10 mouse cellular contexts compared by ENCODE assay signal in the genomic region with DNA sequence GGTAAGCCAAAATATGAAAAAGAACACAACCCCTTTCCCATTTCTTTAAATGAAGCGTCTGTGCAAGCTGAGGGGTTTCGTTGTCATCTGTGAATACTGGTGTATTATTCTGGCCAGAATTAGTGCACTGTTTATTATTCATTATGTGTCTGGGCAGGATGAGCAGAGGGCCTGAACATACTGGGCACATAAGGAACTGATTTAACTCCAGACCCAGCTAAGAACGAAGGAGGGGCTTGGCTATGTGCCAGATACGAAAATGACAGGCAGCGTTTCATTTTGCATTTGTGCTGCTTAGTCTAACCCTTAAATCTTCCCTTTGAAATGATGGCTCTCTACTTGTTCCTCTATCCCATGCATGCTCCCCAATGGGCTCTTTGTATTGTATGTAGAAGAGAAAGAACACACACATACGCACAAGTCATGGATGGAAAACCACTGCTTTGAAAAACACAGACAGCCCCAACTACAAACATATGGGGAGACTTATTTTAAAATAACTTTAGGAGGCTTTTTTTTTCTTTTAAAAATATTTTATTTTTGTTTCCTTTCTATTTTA.
DNase-seq lines count a peak whose midpoint lies in the region; ATAC-seq lines count a peak whose summit lies in the region.
"Had no signal": no experiment of that assay in that cellular context is flagged by ENCODE, and none has a peak within 500 bp of the region (broad histone marks: within the 10 kb centered on the region; RNA-seq: fewer than 3 reads in every experiment).

No protein-coding gene starts in this region.

- H3K36me3 ChIP-seq in embryonic facial prominence, embryonic 14.5 days (ENCODE audit: control insufficient read depth, insufficient read depth, low read length): no peaks in the 10 kb centered on the region
- H3K36me3 ChIP-seq: liver, embryonic 15.5 days had no signal

- H3K4me2 ChIP-seq in embryonic facial prominence, embryonic 14.5 days (ENCODE audit: low read depth, low read length): no peak overlapping the region
- H3K4me2 ChIP-seq: heart, embryonic 11.5 days; liver, embryonic 15.5 days had no signal

- H3K27me3 ChIP-seq in embryonic facial prominence, embryonic 14.5 days (replicated peaks; ENCODE audit: control insufficient read depth, insufficient read depth, low read length): no peaks in the 10 kb centered on the region
- H3K27me3 ChIP-seq: liver, embryonic 15.5 days had no signal

- DNase-seq in left cerebral cortex, postnatal 4 days: peak; percentile 50
- DNase-seq in left cerebral cortex, postnatal 25 days (ENCODE audit: low spot score in 2 of 2): no peak
- peak; percentile 57 for DNase-seq in embryo, embryonic 10 days (ENCODE audit: low spot score)
- peak; percentile 82 for DNase-seq in embryonic facial prominence, embryonic 14.5 days (ENCODE audit: low spot score)
- DNase-seq in mesoderm, embryonic 11.5 days (ENCODE audit: low read depth, low spot score): peak; percentile 85
- DNase-seq in liver: no peak
- no peak for DNase-seq in cerebellum, adult 11 months

- no peak overlapping the region for H3K4me3 ChIP-seq in embryonic facial prominence, embryonic 14.5 days (ENCODE audit: low read depth, low read length)
- H3K4me3 ChIP-seq: liver, embryonic 15.5 days had no signal

- no peak overlapping the region for H3K27ac ChIP-seq in embryonic facial prominence, embryonic 14.5 days (replicated peaks; ENCODE audit: low read depth, low read length)
- H3K27ac ChIP-seq: kidney, postnatal 0 days; liver, embryonic 15.5 days had no signal

- no peak overlapping the region for H3K9ac ChIP-seq in embryonic facial prominence, embryonic 14.5 days (ENCODE audit: low read depth, low read length)
- H3K9ac ChIP-seq: liver, embryonic 15.5 days had no signal

- 0 out of 2 replicates have a peak, but pooled peaks cover 4% of the 10 kb centered on the region for H3K4me1 ChIP-seq in embryonic facial prominence, embryonic 14.5 days (ENCODE audit: control insufficient read depth, insufficient read depth, low read length)
- H3K4me1 ChIP-seq: liver, embryonic 15.5 days had no signal

- intact Hi-C loops in left cerebral cortex, postnatal 4 days (cut with DNase I): no loop called here
- intact Hi-C loops in left cerebral cortex, postnatal 25 days (cut with DNase I): no loop called here

- WGBS in embryonic facial prominence, embryonic 14.5 days: 18% methylated on average over 6 of the region's 6 CpGs

- ATAC-seq in embryonic facial prominence, embryonic 14.5 days (ENCODE audit: low read depth): peak; percentile 75; the same call in 1 of the 2 replicates

- no peaks in the 10 kb centered on the region for H3K9me3 ChIP-seq in embryonic facial prominence, embryonic 14.5 days (ENCODE audit: control insufficient read depth, low read length)
- H3K9me3 ChIP-seq: liver, embryonic 15.5 days had no signal

Comparison
In these comparisons a context has a peak if more than half of its experiments do, and no peak if none do; other contexts are left out.
1. DNase-seq: peak in left cerebral cortex, postnatal 4 days (single experiment), embryo, embryonic 10 days (single experiment), embryonic facial prominence, embryonic 14.5 days (single experiment) and mesoderm, embryonic 11.5 days (single experiment); none in left cerebral cortex, postnatal 25 days (0 of 2), liver (single experiment) and cerebellum, adult 11 months (single experiment).